Mouse (Mus musculus): ENCODE measurements around the gene Akap13. TPM values are rescaled to one million over a fixed set of nuclear protein-coding genes. Genes with fewer than 3 reads are reported as not detected.

Gene Akap13
- polyA plus RNA-seq, 1 experiment, result 13.5 TPM

DNA sequence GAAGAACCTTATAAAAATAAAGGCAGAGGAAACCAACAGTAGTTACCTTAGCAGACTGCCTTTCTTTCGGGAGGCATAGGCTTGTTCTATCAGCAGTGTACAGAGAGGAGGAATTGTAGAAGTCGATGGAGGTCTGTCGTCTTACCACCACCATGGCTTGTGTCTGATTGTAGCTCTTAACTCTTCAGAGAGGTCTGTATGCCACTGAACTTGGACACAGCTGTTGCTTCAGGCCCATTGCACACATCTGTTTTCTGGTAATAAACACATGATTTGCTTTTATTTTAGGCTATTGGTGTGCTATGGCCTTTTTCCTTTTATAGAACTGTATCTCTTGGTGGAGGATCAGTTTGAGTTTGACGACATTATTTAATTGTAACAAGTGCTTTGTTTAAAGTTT lies 51.3 kb downstream of the Akap13 start:
- no peak for TF ChIP-seq CTCF (IDR thresholded peaks at IDR 0.05; ENCODE audit: extremely low read depth, insufficient read depth, low read length)
- TF ChIP-seq POLR2A (IDR thresholded peaks at IDR 0.05; ENCODE audit: extremely low read depth, insufficient read depth, low read length), result no peak
- no peak overlapping the region for H3K4me3 ChIP-seq (ENCODE audit: insufficient read depth, low read length)
- no peaks in the 10 kb centered on the region for H3K4me1 ChIP-seq (ENCODE audit: control insufficient read depth, insufficient read depth, low read length)
- no peak overlapping the region for H3K27ac ChIP-seq (ENCODE audit: insufficient read depth, low read length)

- Histone ChIP-seq H3K4me3 (ENCODE audit: insufficient read depth, low read length) (no peak overlapping the region), H3K27ac (ENCODE audit: insufficient read depth, low read length) (no peak overlapping the region), H3K4me1 (ENCODE audit: control insufficient read depth, insufficient read depth, low read length) (no peaks in the 10 kb centered on the region)
- TF ChIP-seq POLR2A (IDR thresholded peaks at IDR 0.05; ENCODE audit: extremely low read depth, insufficient read depth, low read length), result no peak
- no peak for TF ChIP-seq CTCF (IDR thresholded peaks at IDR 0.05; ENCODE audit: extremely low read depth, insufficient read depth, low read length)
These were observed 53.9 kb downstream of the Akap13 start for GRCm38 (mm10) chr7:75509085-75509873.

DNA sequence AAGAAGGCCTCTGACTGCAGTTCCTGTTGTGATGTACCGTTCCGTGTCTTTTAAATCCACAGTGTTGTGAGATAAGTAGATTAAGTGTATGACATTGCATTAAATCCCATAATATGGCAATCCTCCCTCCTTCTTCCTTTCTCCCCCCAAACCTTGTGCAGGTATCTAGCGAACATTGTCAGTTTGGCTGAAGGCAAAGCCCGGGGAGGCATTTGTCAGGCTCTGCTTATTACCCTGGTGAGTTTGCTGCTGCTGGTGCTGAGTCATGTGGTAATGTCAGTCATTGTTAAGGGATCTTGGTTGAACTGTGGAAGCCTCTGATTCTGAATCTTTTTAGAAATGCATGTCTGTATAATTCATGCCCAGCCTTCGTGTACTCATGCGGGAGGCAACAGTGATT lies 60.1 kb downstream of the Akap13 start:
- no peak overlapping the region for H3K27ac ChIP-seq (ENCODE audit: insufficient read depth, low read length)
- no peaks in the 10 kb centered on the region for H3K4me1 ChIP-seq (ENCODE audit: control insufficient read depth, insufficient read depth, low read length)
- TF ChIP-seq POLR2A (IDR thresholded peaks at IDR 0.05; ENCODE audit: extremely low read depth, insufficient read depth, low read length) (no peak), CTCF (IDR thresholded peaks at IDR 0.05; ENCODE audit: extremely low read depth, insufficient read depth, low read length) (no peak)
- H3K4me3 ChIP-seq (ENCODE audit: insufficient read depth, low read length), result no peak overlapping the region

DNA sequence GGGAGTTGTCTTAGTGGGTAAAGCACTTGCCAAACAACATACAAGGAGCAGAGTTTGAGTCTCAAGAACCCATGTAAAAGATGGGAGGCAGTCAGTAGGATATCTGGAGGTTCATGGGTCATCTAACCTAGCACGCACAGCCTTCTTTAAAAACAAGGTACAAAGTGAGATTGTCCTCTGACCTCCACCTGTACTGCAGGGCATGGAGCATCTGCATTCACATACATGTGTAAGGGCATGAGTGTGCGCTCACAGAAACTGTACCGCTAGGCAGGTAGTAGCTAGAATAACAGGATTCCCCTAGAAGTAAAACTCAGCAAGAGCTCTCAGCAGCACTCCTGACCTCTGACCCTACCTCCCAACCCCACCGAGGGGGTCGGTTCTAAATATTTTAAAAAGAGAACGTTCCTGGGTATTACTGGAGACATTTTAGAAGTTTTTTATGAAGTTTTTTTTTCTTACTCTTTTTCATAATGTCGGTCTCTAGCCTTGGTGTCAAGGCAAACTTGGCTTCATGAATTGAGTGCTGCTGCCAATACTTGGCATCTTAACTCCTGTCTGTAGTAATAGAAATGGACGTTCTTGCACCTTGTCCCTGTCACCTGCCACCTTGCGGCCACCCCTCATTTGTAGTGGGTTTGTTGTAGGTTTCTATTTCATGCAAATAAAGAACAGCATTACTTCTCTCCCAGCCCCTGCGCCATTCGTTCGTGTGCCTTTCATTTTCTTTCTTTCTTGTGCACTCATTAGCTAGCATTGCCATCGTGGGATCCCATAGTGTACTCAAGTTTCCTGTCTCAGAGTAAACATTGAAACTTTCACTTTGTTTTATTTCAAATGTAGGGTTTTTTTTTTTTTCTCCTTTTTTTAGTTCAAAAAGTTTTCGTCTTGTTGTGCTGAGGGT lies 61.6 kb downstream of the Akap13 start:
- Histone ChIP-seq H3K4me3 (ENCODE audit: insufficient read depth, low read length) (no peak overlapping the region), H3K4me1 (ENCODE audit: control insufficient read depth, insufficient read depth, low read length) (peaks cover 2% of the 10 kb centered on the region; the same call in 1 of the 2 replicates), H3K27ac (ENCODE audit: insufficient read depth, low read length) (no peak overlapping the region)
- no peak for TF ChIP-seq CTCF (IDR thresholded peaks at IDR 0.05; ENCODE audit: extremely low read depth, insufficient read depth, low read length)
- TF ChIP-seq POLR2A (IDR thresholded peaks at IDR 0.05; ENCODE audit: extremely low read depth, insufficient read depth, low read length), result no peak

- Histone ChIP-seq H3K4me3 (ENCODE audit: insufficient read depth, low read length) (no peak overlapping the region), H3K4me1 (ENCODE audit: control insufficient read depth, insufficient read depth, low read length) (peaks cover 2% of the 10 kb centered on the region; the same call in 1 of the 2 replicates), H3K27ac (ENCODE audit: insufficient read depth, low read length) (no peak overlapping the region)
- no peak for TF ChIP-seq POLR2A (IDR thresholded peaks at IDR 0.05; ENCODE audit: extremely low read depth, insufficient read depth, low read length)
- TF ChIP-seq CTCF (IDR thresholded peaks at IDR 0.05; ENCODE audit: extremely low read depth, insufficient read depth, low read length), result no peak
These were observed 65.2 kb downstream of the Akap13 start for GRCm38 (mm10) chr7:75520531-75520930.

DNA sequence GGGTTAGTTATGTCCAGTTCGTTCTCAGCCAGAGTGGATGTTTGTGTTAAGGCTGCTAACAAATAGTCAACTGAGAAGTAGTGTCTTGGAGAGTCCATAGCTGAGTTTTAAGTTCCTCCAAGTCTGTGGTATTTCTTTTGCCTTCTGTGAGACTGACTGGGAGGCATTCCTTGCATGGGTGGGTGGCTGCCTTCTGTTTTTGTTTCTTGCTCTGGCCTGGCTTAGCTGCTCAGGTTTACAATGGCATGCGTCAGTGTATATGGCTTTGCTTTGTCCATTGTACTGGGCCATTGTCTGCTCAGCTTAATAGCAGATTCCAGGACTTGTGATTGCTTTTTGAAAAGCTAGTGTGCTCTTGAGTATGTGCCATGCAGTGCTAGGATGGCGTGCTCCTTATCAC lies 65.9 kb downstream of the Akap13 start:
- TF ChIP-seq CTCF (IDR thresholded peaks at IDR 0.05; ENCODE audit: extremely low read depth, insufficient read depth, low read length) (no peak), POLR2A (IDR thresholded peaks at IDR 0.05; ENCODE audit: extremely low read depth, insufficient read depth, low read length) (no peak)
- no peak overlapping the region for H3K27ac ChIP-seq (ENCODE audit: insufficient read depth, low read length)
- no peak overlapping the region for H3K4me3 ChIP-seq (ENCODE audit: insufficient read depth, low read length)
- H3K4me1 ChIP-seq (ENCODE audit: control insufficient read depth, insufficient read depth, low read length), result peaks cover 2% of the 10 kb centered on the region; the same call in 1 of the 2 replicates

- H3K27ac ChIP-seq (ENCODE audit: insufficient read depth, low read length), result no peak overlapping the region
- H3K4me1 ChIP-seq (ENCODE audit: control insufficient read depth, insufficient read depth, low read length), result peaks cover 2% of the 10 kb centered on the region; the same call in 1 of the 2 replicates
- no peak for TF ChIP-seq CTCF (IDR thresholded peaks at IDR 0.05; ENCODE audit: extremely low read depth, insufficient read depth, low read length)
- no peak for TF ChIP-seq POLR2A (IDR thresholded peaks at IDR 0.05; ENCODE audit: extremely low read depth, insufficient read depth, low read length)
- no peak overlapping the region for H3K4me3 ChIP-seq (ENCODE audit: insufficient read depth, low read length)
These were observed 66.9 kb downstream of the Akap13 start for GRCm38 (mm10) chr7:75522226-75522625.

DNA sequence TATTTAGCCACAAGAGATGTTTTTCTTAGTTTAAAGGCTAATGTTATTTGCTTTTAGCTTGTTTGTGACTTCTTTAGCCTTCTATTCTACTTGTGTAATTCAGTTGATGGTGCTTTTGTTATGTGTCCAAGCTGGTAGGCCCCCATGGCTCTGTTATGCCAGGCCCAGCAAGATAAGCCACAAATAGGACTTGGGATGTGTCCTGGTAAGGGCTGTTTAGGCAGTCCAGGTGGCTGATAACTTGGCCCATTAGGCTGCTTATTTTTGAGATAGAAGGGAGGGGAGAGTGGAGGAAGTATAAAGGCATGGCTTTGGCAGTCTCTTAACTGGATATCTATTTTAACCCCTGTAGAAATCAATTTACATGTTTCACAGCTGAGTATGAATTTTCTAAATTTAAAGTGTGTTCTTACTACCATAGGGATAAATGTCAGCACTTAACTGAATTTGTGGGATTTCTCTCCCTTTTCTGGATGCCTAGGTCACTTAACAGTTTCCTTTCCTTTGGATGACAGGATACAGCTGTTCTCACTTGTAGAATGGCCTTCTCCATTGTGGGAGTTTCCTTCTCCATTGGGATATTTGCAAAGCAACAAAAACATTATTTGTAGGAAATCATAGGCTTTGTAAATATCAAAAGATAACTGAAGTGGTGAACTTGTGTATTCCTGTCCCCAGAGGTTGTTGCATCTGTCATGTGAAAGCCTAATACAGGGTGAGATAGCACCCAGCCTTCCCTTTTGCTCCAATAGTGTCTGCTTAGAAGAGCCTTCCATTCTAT lies 69.6 kb downstream of the Akap13 start:
- TF ChIP-seq CTCF (IDR thresholded peaks at IDR 0.05; ENCODE audit: extremely low read depth, insufficient read depth, low read length) (no peak), POLR2A (IDR thresholded peaks at IDR 0.05; ENCODE audit: extremely low read depth, insufficient read depth, low read length) (no peak)
- Histone ChIP-seq H3K27ac (ENCODE audit: insufficient read depth, low read length) (no peak overlapping the region), H3K4me3 (ENCODE audit: insufficient read depth, low read length) (no peak overlapping the region), H3K4me1 (ENCODE audit: control insufficient read depth, insufficient read depth, low read length) (peaks cover 2% of the 10 kb centered on the region; the same call in 1 of the 2 replicates)

Data from cortical plate, adult 2 months (tissue).